Mouse (Mus musculus) hindbrain, embryonic 14.5 days (tissue): ENCODE measurements around the gene Col4a3bp. TPM values are rescaled to one million over a fixed set of nuclear protein-coding genes. Genes with fewer than 3 reads are reported as not detected.

Experiments used
- ATAC-seq: fragments of 200-750 bp; cut with Nextera tagmentation; 2 replicates; pipeline ENCODE4 v1.8.0; 2017; ENCODE audit warnings: moderate number of reproducible peaks, mild to moderate bottlenecking, moderate TSS enrichment, moderate library complexity; ENCODE audit not compliant: low FRiP score
- DNase-seq: peaks from one replicate; pipeline ENCODE4 v3.0.0-alpha.2; 2015; ENCODE audit warnings: low spot score
- H3K27ac ChIP-seq: fragments of 300-500 bp; sonication (generic); 2 replicates; pipeline ENCODE4 v1.5.1; 2014; ENCODE audit warnings: mild to moderate bottlenecking, moderate library complexity
- H3K27me3 ChIP-seq: fragments of 300-500 bp; sonication (generic); 2 replicates; pipeline ENCODE4 v1.6.1; 2014; ENCODE audit warnings: mild to moderate bottlenecking, low read length, mixed read lengths; ENCODE audit not compliant: control insufficient read depth, insufficient read depth
- H3K36me3 ChIP-seq: fragments of 300-500 bp; sonication (generic); replicated peaks from 2 replicates; pipeline ENCODE4 v1.6.1; 2014; ENCODE audit not compliant: control insufficient read depth, insufficient read depth
- H3K4me1 ChIP-seq: fragments of 300-500 bp; sonication (generic); replicated peaks from 2 replicates; pipeline ENCODE4 v1.6.1; 2014; ENCODE audit warnings: antibody characterized with exemption, low read length, mixed read lengths; ENCODE audit not compliant: control insufficient read depth, insufficient read depth
- H3K4me2 ChIP-seq: fragments of 300-500 bp; sonication (generic); replicated peaks from 2 replicates; pipeline ENCODE4 v1.6.1; 2014; ENCODE audit warnings: mild to moderate bottlenecking, moderate library complexity
- H3K4me3 ChIP-seq: fragments of 300-500 bp; sonication (generic); replicated peaks from 2 replicates; pipeline ENCODE4 v1.5.1; 2014; ENCODE audit warnings: mild to moderate bottlenecking, low read length
- H3K9ac ChIP-seq: fragments of 300-500 bp; sonication (generic); 2 replicates; pipeline ENCODE4 v1.6.1; 2014
- H3K9me3 ChIP-seq: fragments of 300-500 bp; sonication (generic); 2 replicates; pipeline ENCODE4 v1.6.1; 2016; ENCODE audit warnings: low read length; ENCODE audit not compliant: control insufficient read depth
- WGBS: fragments of 180-500 bp; shearing (Covaris S2); extraction: QIAGEN DNeasy Blood & Tissue Kit; methylation state at CpG from one replicate; pipeline ENCODE4 v1.1.7; 2014; 5-methylcytosine and 5-hydroxymethylcytosine counted together
- polyA plus RNA-seq: library from polyadenylated mRNA; unstranded; fragments of >200 nt; fragmentation: Nextera tagmentation; extraction: Ambion mirVana; gene quantifications from 2 replicates; pipeline ENCODE4 v1.2.1, GENCODE M21; 2014

The Col4a3bp gene
- polyA plus RNA-seq, 1 experiment from 2014 or later = 10.5 TPM

DNA sequence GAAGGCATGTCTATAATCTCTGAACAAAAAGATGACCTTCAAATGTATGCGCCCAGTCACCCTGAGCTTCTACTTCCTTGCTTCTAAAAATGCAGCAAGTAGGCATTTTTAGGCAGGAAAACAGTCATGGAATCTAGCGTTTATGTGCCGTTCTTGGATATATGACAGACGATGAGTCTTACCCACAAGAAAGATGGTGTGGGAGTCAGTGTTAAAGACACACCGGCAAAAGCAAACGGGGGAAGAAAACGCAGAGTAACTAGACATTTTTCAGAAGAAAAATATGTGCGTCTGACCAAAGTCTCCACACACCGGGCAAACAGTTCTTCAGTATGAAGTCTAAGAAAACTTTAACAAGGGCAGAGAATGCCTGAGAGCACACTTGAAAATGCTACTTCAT, 144.8 kb downstream of the Col4a3bp start:
- no peak overlapping the region for H3K9ac ChIP-seq
- no peak overlapping the region for H3K27ac ChIP-seq
- ATAC-seq = no peak
- 0 out of 2 replicates have a peak, but pooled peaks cover 1% of the 10 kb centered on the region for H3K9me3 ChIP-seq
- 93% methylated on average over 9 of the region's 9 CpGs for WGBS
- H3K36me3 ChIP-seq = no peaks in the 10 kb centered on the region
- no peak for DNase-seq
- no peaks in the 10 kb centered on the region for H3K27me3 ChIP-seq
- no peak overlapping the region for H3K4me2 ChIP-seq
- no peaks in the 10 kb centered on the region for H3K4me1 ChIP-seq
- H3K4me3 ChIP-seq = no peak overlapping the region

Other genes with a start within 250 kb of the Col4a3bp start
- 23.1 and 25.0 TPM in 2 replicates for gene Poc5, start 154.3 kb upstream of the Col4a3bp start, polyA plus RNA-seq
- gene Ankdd1b, start 71.4 kb upstream of the Col4a3bp start, polyA plus RNA-seq = not detected in 2 replicates
- gene Gm17622, start 51.9 kb upstream of the Col4a3bp start, polyA plus RNA-seq = not detected in 2 replicates
- gene Polk, start within 50 bp of the Col4a3bp start, polyA plus RNA-seq = 6.8 and 7.6 TPM in 2 replicates
- 198 and 251 TPM in 2 replicates for gene Hmgcr, start 128.3 kb downstream of the Col4a3bp start, polyA plus RNA-seq
- 0.23 TPM in 1 of 2 replicates, not detected in the other for gene Ankrd31, start 205.7 kb downstream of the Col4a3bp start, polyA plus RNA-seq